Mouse (Mus musculus): Measurements from ENCODE around the gene E2f4.

DNA sequence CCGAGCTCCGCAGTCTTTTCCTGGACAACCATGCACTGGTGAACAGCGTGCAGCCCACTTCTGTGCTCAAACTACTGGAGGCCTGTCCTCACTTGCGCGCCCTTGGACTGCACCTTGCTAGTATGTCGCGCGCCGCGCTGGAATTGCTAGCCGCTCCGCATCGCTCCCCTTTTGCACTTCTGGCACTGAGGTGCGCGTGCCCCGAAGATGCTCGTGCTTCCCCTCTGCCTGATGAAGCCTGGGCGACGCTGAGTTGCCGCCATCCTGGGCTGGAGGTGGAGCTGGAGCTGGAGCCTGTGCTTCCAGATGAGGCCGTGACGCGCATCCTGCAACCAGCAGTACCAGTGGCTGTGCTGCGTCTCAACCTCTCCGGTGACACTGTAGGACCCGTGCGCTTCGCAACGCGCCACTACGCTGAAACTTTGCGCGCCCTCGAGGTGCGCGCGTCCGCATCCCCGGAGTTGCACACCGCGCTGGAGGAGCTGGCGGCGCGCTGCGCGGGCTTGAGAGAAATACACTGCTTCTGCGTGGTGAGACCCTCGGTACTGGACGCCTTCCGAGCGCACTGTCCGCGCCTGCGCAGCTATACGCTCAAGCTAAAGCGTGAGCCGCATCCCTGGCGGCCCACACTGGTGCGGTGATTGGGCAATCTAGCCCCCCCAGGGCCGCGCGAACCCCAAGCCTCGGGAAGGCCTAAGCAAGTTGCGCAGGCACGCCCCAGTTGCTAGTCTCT, 29.0 kb upstream of the E2f4 start:
- TF ChIP-seq CTCF (IDR thresholded peaks at IDR 0.05; ENCODE audit: insufficient read depth, low read length) (no peak), POLR2A (IDR thresholded peaks at IDR 0.05; ENCODE audit: borderline replicate concordance, extremely low read depth, low read depth, low read length) (no peak)
